ENCODE assay signal across 35 mouse cellular contexts in the genomic region with DNA sequence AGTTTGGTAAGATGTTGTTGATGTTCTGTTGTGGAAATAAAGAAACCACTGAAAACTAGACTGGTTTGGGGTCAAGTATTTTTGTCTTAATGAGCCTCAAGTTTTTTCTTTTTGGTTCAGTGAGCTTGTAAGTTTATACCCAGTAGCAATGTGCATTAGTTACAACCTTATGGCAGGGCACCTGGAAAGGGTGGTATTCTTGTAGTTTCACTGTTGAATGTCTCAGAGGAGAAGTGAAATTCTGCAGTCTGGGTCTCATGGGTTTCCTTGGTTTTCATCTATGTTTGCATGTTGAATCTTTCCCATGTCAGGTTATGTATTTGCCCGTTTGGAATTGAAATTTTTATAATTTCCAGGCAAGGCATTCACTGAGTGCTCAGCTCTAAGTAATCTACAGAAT.
"Had no signal": no experiment of that assay in that cellular context is flagged by ENCODE, and none has a peak within 500 bp of the region (broad histone marks: within the 10 kb centered on the region; RNA-seq: fewer than 3 reads in every experiment).

No protein-coding gene starts in this region.

- H3K4me1 ChIP-seq: heart, embryonic 15.5 days; intestine, embryonic 15.5 days; kidney, embryonic 15.5 days had no signal

- H3K27ac ChIP-seq: heart, embryonic 10.5 days; heart, embryonic 13.5 days; heart, embryonic 15.5 days; hindbrain, embryonic 10.5 days; hindbrain, embryonic 12.5 days; hindbrain, embryonic 13.5 days; hindbrain, embryonic 14.5 days; hindbrain, embryonic 15.5 days; hindbrain, postnatal 0 days; intestine, embryonic 15.5 days; kidney, embryonic 15.5 days; kidney, postnatal 0 days; layer of hippocampus, adult 2 months had no signal

- H3K4me3 ChIP-seq: heart, embryonic 10.5 days; heart, embryonic 12.5 days; heart, embryonic 13.5 days; heart, embryonic 15.5 days; hindbrain, embryonic 10.5 days; hindbrain, embryonic 12.5 days; hindbrain, embryonic 13.5 days; hindbrain, embryonic 15.5 days; intestine, embryonic 15.5 days; kidney, embryonic 15.5 days; layer of hippocampus, adult 2 months had no signal

- ATAC-seq: hindbrain, embryonic 16.5 days; hindbrain, postnatal 0 days; inflammation-experienced regulatory T-cells, adult 6 months; intestine, embryonic 15.5 days; intestine, embryonic 16.5 days; intestine, postnatal 0 days had no signal

- H3K4me2 ChIP-seq: heart, embryonic 11.5 days; heart, embryonic 12.5 days; heart, embryonic 13.5 days; heart, embryonic 15.5 days; hindbrain, embryonic 12.5 days; hindbrain, embryonic 13.5 days; hindbrain, embryonic 14.5 days; hindbrain, embryonic 15.5 days; intestine, embryonic 15.5 days; kidney, embryonic 15.5 days had no signal

- DNase-seq: heart, postnatal 10 days; heart, postnatal 14 days; heart, postnatal 36 days; heart, postnatal 4 days; kidney, adult 11 months; kidney, adult 18-20 months; kidney, adult 2 months; kidney, adult 8-10 months; kidney, adult 9 months; kidney, postnatal 10 days; kidney, postnatal 14 days; kidney, postnatal 25 days; kidney, postnatal 36 days; kidney, postnatal 4 days; layer of hippocampus, adult 9-11 months; layer of hippocampus, postnatal 36 days had no signal

- H3K9ac ChIP-seq: heart, embryonic 12.5 days; heart, embryonic 13.5 days; heart, embryonic 15.5 days; hindbrain, embryonic 12.5 days; hindbrain, embryonic 13.5 days; hindbrain, embryonic 14.5 days; hindbrain, embryonic 15.5 days; intestine, embryonic 15.5 days; kidney, embryonic 15.5 days had no signal

- H3K9me3 ChIP-seq: heart, embryonic 10.5 days; heart, embryonic 12.5 days; heart, embryonic 13.5 days; heart, embryonic 15.5 days; hindbrain, embryonic 10.5 days; hindbrain, embryonic 12.5 days; hindbrain, embryonic 13.5 days; hindbrain, embryonic 15.5 days; intestine, embryonic 15.5 days; kidney, embryonic 15.5 days had no signal

- H3K36me3 ChIP-seq: heart, embryonic 10.5 days; heart, embryonic 12.5 days; heart, embryonic 13.5 days; heart, embryonic 15.5 days; hindbrain, embryonic 10.5 days; hindbrain, embryonic 12.5 days; hindbrain, embryonic 13.5 days; hindbrain, embryonic 15.5 days; intestine, embryonic 15.5 days; kidney, embryonic 15.5 days had no signal

- H3K27me3 ChIP-seq: heart, embryonic 12.5 days; heart, embryonic 13.5 days; heart, embryonic 15.5 days; hindbrain, embryonic 12.5 days; hindbrain, embryonic 13.5 days; hindbrain, embryonic 15.5 days; intestine, embryonic 15.5 days; kidney, embryonic 15.5 days had no signal
